Mouse (Mus musculus) MEL (cell line): ENCODE data around the gene A630095N17Rik.

Experiments
- CTCF ChIP-seq, 3 experiments: IDR thresholded peaks in 2 of 3; conservative IDR thresholded peaks in 1 of 3; 2 replicates each; pipeline ENCODE4 v1.5.1; 2011 to 2012; ENCODE audit warnings: low read length in 3 of 3, low read depth in 2 of 3, mild to moderate bottlenecking in 2 of 3, improper control_type of control experiment in 1 of 3, inconsistent platforms in 1 of 3, mixed read lengths in 1 of 3, moderate library complexity in 1 of 3; ENCODE audit not compliant: control insufficient read depth in 1 of 3, insufficient read depth in 1 of 3, poor library complexity in 1 of 3, severe bottlenecking in 1 of 3
- ELF1 ChIP-seq: IDR thresholded peaks from 2 replicates; pipeline ENCODE4 v1.6.1; 2014; ENCODE audit warnings: low read depth, mild to moderate bottlenecking, inconsistent platforms, low read length, improper control_type of control experiment, moderate library complexity
- EP300 ChIP-seq, 2 experiments: IDR thresholded peaks; 2 replicates each; pipeline ENCODE4 v1.6.1; 2011; ENCODE audit warnings: improper control_type of control experiment in 2 of 2, low read length in 2 of 2, low read depth in 1 of 2, mild to moderate bottlenecking in 1 of 2
- GATA1 ChIP-seq: IDR thresholded peaks from 2 replicates; pipeline ENCODE4 v1.6.1; 2011; ENCODE audit warnings: low read depth, low read length, improper control_type of control experiment
- MXI1 ChIP-seq: IDR thresholded peaks from 2 replicates; pipeline ENCODE4 v1.6.1; 2011; ENCODE audit warnings: mild to moderate bottlenecking, low read depth, low read length, improper control_type of control experiment
- POLR2AphosphoS5 ChIP-seq: IDR thresholded peaks from 2 replicates; pipeline ENCODE4 v1.6.1; 2012; ENCODE audit warnings: low read depth, borderline replicate concordance, mild to moderate bottlenecking, inconsistent platforms, low read length, moderate library complexity, mixed read lengths
- RAD21 ChIP-seq: IDR thresholded peaks from 2 replicates; pipeline ENCODE4 v1.6.1; 2011; ENCODE audit warnings: mild to moderate bottlenecking, low read depth, low read length, improper control_type of control experiment
- TCF12 ChIP-seq: IDR thresholded peaks from 2 replicates; pipeline ENCODE4 v1.6.1; 2014; ENCODE audit warnings: low read depth, mild to moderate bottlenecking, inconsistent platforms, low read length, improper control_type of control experiment, moderate library complexity
- ZC3H11A ChIP-seq: IDR thresholded peaks from 2 replicates; pipeline ENCODE4 v1.6.1; 2012; ENCODE audit warnings: low read depth, mild to moderate bottlenecking, inconsistent platforms, low read length, improper control_type of control experiment
- ZMIZ1 ChIP-seq: IDR thresholded peaks from 2 replicates; pipeline ENCODE4 v1.6.1; 2012; ENCODE audit warnings: low read depth, mild to moderate bottlenecking, inconsistent platforms, low read length, improper control_type of control experiment, moderate library complexity

- TF ChIP-seq ELF1 = no peak
- no peak for TF ChIP-seq CTCF (IDR thresholded peaks at IDR 0.05 in 2 of 3, conservative IDR thresholded peaks at IDR 0.05 in 1 of 3; ENCODE audit: control insufficient read depth in 1 of 3, insufficient read depth in 1 of 3, low read depth in 2 of 3, low read length in 3 of 3, poor library complexity in 1 of 3, severe bottlenecking in 1 of 3)
- no peak for TF ChIP-seq EP300 (IDR thresholded peaks at IDR 0.05; ENCODE audit: low read depth in 1 of 2, low read length in 2 of 2)
- no peak for TF ChIP-seq GATA1
- TF ChIP-seq MXI1 = no peak
- TF ChIP-seq ZMIZ1 = no peak
- TF ChIP-seq RAD21 = no peak
- no peak for TF ChIP-seq POLR2AphosphoS5
- TF ChIP-seq ZC3H11A = no peak
- TF ChIP-seq TCF12 = no peak
Observed at GRCm38 (mm10) chr1:75187126-75187525, 44.8 kb downstream of the A630095N17Rik start.
